Comparison of ENCODE assay signal across 12 mouse cellular contexts in genomic region chr15:78930801-78931426, GRCm38 (mm10). TPM values are rescaled to one million over a fixed set of nuclear protein-coding genes. Genes with fewer than 3 reads are reported as not detected.
A peak's percentile ranks its signal among the peaks of the same experiment; 100 is the strongest.
DNase-seq lines count a peak whose midpoint lies in the region; ATAC-seq and TF ChIP-seq lines count a peak whose summit lies in the region.
"Had no signal": no experiment of that assay in that cellular context is flagged by ENCODE, and none has a peak within 500 bp of the region (broad histone marks: within the 10 kb centered on the region; RNA-seq: fewer than 3 reads in every experiment).

No protein-coding gene starts in this region.

- H3K4me3 ChIP-seq in forebrain, embryonic 11.5 days (ENCODE audit: low read depth, low read length), result no peak overlapping the region
- H3K4me3 ChIP-seq in forebrain, embryonic 12.5 days (replicated peaks), result no peak overlapping the region
- no peak overlapping the region for H3K4me3 ChIP-seq in liver, embryonic 12.5 days
- H3K4me3 ChIP-seq in liver, postnatal 0 days (ENCODE audit: low read depth, low read length), result no peak overlapping the region
- H3K4me3 ChIP-seq in liver, embryonic 13.5 days (replicated peaks), result no peak overlapping the region
- no peak overlapping the region for H3K4me3 ChIP-seq in midbrain, embryonic 10.5 days
- H3K4me3 ChIP-seq: hindbrain, embryonic 13.5 days; neural tube, embryonic 15.5 days had no signal

- H3K4me2 ChIP-seq in forebrain, embryonic 11.5 days (ENCODE audit: low read depth, low read length, severe bottlenecking), result no peak overlapping the region
- no peak overlapping the region for H3K4me2 ChIP-seq in forebrain, embryonic 12.5 days
- no peak overlapping the region for H3K4me2 ChIP-seq in liver, embryonic 12.5 days
- no peak overlapping the region for H3K4me2 ChIP-seq in liver, postnatal 0 days (ENCODE audit: low read depth, low read length)
- H3K4me2 ChIP-seq in liver, embryonic 13.5 days, result no peak overlapping the region
- H3K4me2 ChIP-seq: hindbrain, embryonic 13.5 days; neural tube, embryonic 15.5 days had no signal

- H3K27ac ChIP-seq in forebrain, embryonic 11.5 days (ENCODE audit: low read depth, low read length), result no peak overlapping the region
- no peak overlapping the region for H3K27ac ChIP-seq in forebrain, embryonic 12.5 days
- H3K27ac ChIP-seq in liver, embryonic 12.5 days, result peak overlapping the region; percentile 49
- H3K27ac ChIP-seq in liver, postnatal 0 days (ENCODE audit: low read depth), result no peak overlapping the region
- peak overlapping the region; percentile 66 for H3K27ac ChIP-seq in liver, embryonic 13.5 days
- H3K27ac ChIP-seq in midbrain, embryonic 10.5 days (replicated peaks), result no peak overlapping the region
- H3K27ac ChIP-seq: hindbrain, embryonic 13.5 days; neural tube, embryonic 15.5 days had no signal

- ATAC-seq in forebrain, embryonic 11.5 days (replicated peaks; ENCODE audit: low FRiP score), result no peak
- no peak for ATAC-seq in forebrain, embryonic 12.5 days (ENCODE audit: low FRiP score)
- ATAC-seq in liver, embryonic 12.5 days, result no peak
- ATAC-seq in liver, postnatal 0 days, result no peak
- ATAC-seq in liver, embryonic 13.5 days (ENCODE audit: low read depth), result no peak

- peaks cover 4% of the 10 kb centered on the region; the same call in 1 of the 2 replicates for H3K27me3 ChIP-seq in forebrain, embryonic 11.5 days (ENCODE audit: control insufficient read depth, insufficient read depth, low read length)
- peaks cover 24% of the 10 kb centered on the region for H3K27me3 ChIP-seq in forebrain, embryonic 12.5 days
- H3K27me3 ChIP-seq in liver, embryonic 12.5 days (replicated peaks), result no peaks in the 10 kb centered on the region
- no peaks in the 10 kb centered on the region for H3K27me3 ChIP-seq in liver, postnatal 0 days (ENCODE audit: insufficient read depth, low read length)
- H3K27me3 ChIP-seq in liver, embryonic 13.5 days, result no peaks in the 10 kb centered on the region
- peaks cover 29% of the 10 kb centered on the region for H3K27me3 ChIP-seq in midbrain, embryonic 10.5 days (ENCODE audit: low read depth, poor library complexity, severe bottlenecking)

- H3K4me1 ChIP-seq in forebrain, embryonic 11.5 days (replicated peaks; ENCODE audit: control insufficient read depth, insufficient read depth, low read length), result peaks cover 25% of the 10 kb centered on the region
- peaks cover 34% of the 10 kb centered on the region for H3K4me1 ChIP-seq in forebrain, embryonic 12.5 days
- peaks cover 77% of the 10 kb centered on the region for H3K4me1 ChIP-seq in liver, embryonic 12.5 days
- H3K4me1 ChIP-seq in liver, postnatal 0 days (ENCODE audit: insufficient read depth), result peaks cover 35% of the 10 kb centered on the region
- H3K4me1 ChIP-seq in liver, embryonic 13.5 days (replicated peaks), result peaks cover 84% of the 10 kb centered on the region
- peaks cover 46% of the 10 kb centered on the region for H3K4me1 ChIP-seq in midbrain, embryonic 10.5 days

- TF ChIP-seq CTCF in liver, postnatal 0 days (IDR thresholded peaks at IDR 0.05; ENCODE audit: low read depth), result no peak

- TF ChIP-seq EP300 in liver, postnatal 0 days (IDR thresholded peaks at IDR 0.05; ENCODE audit: low read depth), result no peak

- WGBS in forebrain, embryonic 11.5 days, result 91% methylated on average over 7 of the region's 7 CpGs
- WGBS in forebrain, embryonic 12.5 days, result 91% methylated on average over 7 of the region's 7 CpGs
- 80% methylated on average over 7 of the region's 7 CpGs for WGBS in liver, embryonic 12.5 days (ENCODE audit: insufficient replicate concordance)
- WGBS in liver, postnatal 0 days (ENCODE audit: insufficient replicate concordance), result 89% methylated on average over 7 of the region's 7 CpGs
- WGBS in liver, embryonic 13.5 days (ENCODE audit: insufficient replicate concordance), result 91% methylated on average over 7 of the region's 7 CpGs
- WGBS in midbrain, embryonic 10.5 days, result 89% methylated on average over 7 of the region's 7 CpGs

- no peaks in the 10 kb centered on the region for H3K9me3 ChIP-seq in forebrain, embryonic 11.5 days (ENCODE audit: control insufficient read depth, low read length)
- H3K9me3 ChIP-seq in forebrain, embryonic 12.5 days, result no peaks in the 10 kb centered on the region
- H3K9me3 ChIP-seq in liver, embryonic 12.5 days (replicated peaks), result no peaks in the 10 kb centered on the region
- no peaks in the 10 kb centered on the region for H3K9me3 ChIP-seq in liver, postnatal 0 days (ENCODE audit: low read length)
- H3K9me3 ChIP-seq in liver, embryonic 13.5 days (replicated peaks), result no peaks in the 10 kb centered on the region
- H3K9me3 ChIP-seq in midbrain, embryonic 10.5 days (replicated peaks), result no peaks in the 10 kb centered on the region
- H3K9me3 ChIP-seq: hindbrain, embryonic 13.5 days; neural tube, embryonic 15.5 days had no signal

- DNase-seq in forebrain, embryonic 11.5 days (ENCODE audit: low spot score), result peak; percentile 45
- DNase-seq in liver, postnatal 0 days, result no peak
- DNase-seq in liver, embryonic 13.5 days, result no peak
- DNase-seq in midbrain, embryonic 10.5 days (ENCODE audit: low spot score), result no peak
- DNase-seq in thymus, postnatal 4 days, result no peak
- DNase-seq in gastrocnemius, postnatal 36 days, result no peak
- DNase-seq: cerebellum, adult 2 months; left cerebral cortex, postnatal 4 days had no signal

- no peaks in the 10 kb centered on the region for H3K36me3 ChIP-seq in forebrain, embryonic 11.5 days (ENCODE audit: control insufficient read depth, insufficient read depth, low read length)
- H3K36me3 ChIP-seq in forebrain, embryonic 12.5 days (replicated peaks), result no peaks in the 10 kb centered on the region
- peaks cover 15% of the 10 kb centered on the region for H3K36me3 ChIP-seq in liver, embryonic 12.5 days
- no peaks in the 10 kb centered on the region for H3K36me3 ChIP-seq in liver, postnatal 0 days (replicated peaks; ENCODE audit: insufficient read depth, low read length)
- H3K36me3 ChIP-seq in liver, embryonic 13.5 days, result peaks cover 13% of the 10 kb centered on the region
- no peaks in the 10 kb centered on the region; the same call in 1 of the 2 replicates for H3K36me3 ChIP-seq in midbrain, embryonic 10.5 days
- H3K36me3 ChIP-seq: hindbrain, embryonic 13.5 days; neural tube, embryonic 15.5 days had no signal

- intact Hi-C loops in gastrocnemius, postnatal 36 days (cut with DNase I), result loop anchor here (1.0 kb wide), 1 partner anchor 16 kb away; no protein-coding TSS in a partner anchor

- H3K9ac ChIP-seq in forebrain, embryonic 11.5 days (ENCODE audit: low read length), result no peak overlapping the region
- no peak overlapping the region for H3K9ac ChIP-seq in forebrain, embryonic 12.5 days
- H3K9ac ChIP-seq in liver, embryonic 12.5 days, result no peak overlapping the region
- H3K9ac ChIP-seq in liver, postnatal 0 days (replicated peaks), result no peak overlapping the region
- H3K9ac ChIP-seq in liver, embryonic 13.5 days, result peak overlapping the region; percentile 22; the same call in 1 of the 2 replicates
- H3K9ac ChIP-seq: hindbrain, embryonic 13.5 days; neural tube, embryonic 15.5 days had no signal

RNA-seq across cellular contexts. Expression of gene Nol12, which starts 3.8 kb away (rescaled TPM):
- 56.8 and 62.6 TPM in 2 replicates for polyA plus RNA-seq in forebrain, embryonic 11.5 days (2014; fragmentation: Nextera tagmentation; extraction: Ambion mirVana)
- 53.5 and 56.4 TPM in 2 replicates for polyA plus RNA-seq in forebrain, embryonic 12.5 days (2016; fragmentation: Nextera tagmentation; extraction: Ambion mirVana)
- polyA plus RNA-seq in liver, embryonic 12.5 days (2016; fragmentation: Nextera tagmentation; extraction: Ambion mirVana), result 47.9 and 51.6 TPM in 2 replicates
- 20.3 and 21.5 TPM in 2 replicates for polyA plus RNA-seq in liver, postnatal 0 days (2015; fragmentation: Nextera tagmentation; extraction: Ambion mirVana)
- polyA plus RNA-seq in liver, embryonic 13.5 days (2015; fragmentation: Nextera tagmentation; extraction: Ambion mirVana), result 45.6 and 48.9 TPM in 2 replicates
- polyA plus RNA-seq in midbrain, embryonic 10.5 days (2016; fragmentation: Nextera tagmentation; extraction: Ambion mirVana), result 62.7 and 71.2 TPM in 2 replicates
- total RNA-seq in gastrocnemius, postnatal 36 days (2021), result 10 to 100 TPM; 22.1 to 22.6 TPM

RNA-seq across cellular contexts. Expression of gene Lgals1, which starts 4.4 kb away (rescaled TPM):
- polyA plus RNA-seq in forebrain, embryonic 11.5 days (2014; fragmentation: Nextera tagmentation; extraction: Ambion mirVana), result 279 and 319 TPM in 2 replicates
- polyA plus RNA-seq in forebrain, embryonic 12.5 days (2016; fragmentation: Nextera tagmentation; extraction: Ambion mirVana), result 216 and 321 TPM in 2 replicates
- polyA plus RNA-seq in liver, embryonic 12.5 days (2016; fragmentation: Nextera tagmentation; extraction: Ambion mirVana), result 644 and 660 TPM in 2 replicates
- 93.4 and 102 TPM in 2 replicates for polyA plus RNA-seq in liver, postnatal 0 days (2015; fragmentation: Nextera tagmentation; extraction: Ambion mirVana)
- polyA plus RNA-seq in liver, embryonic 13.5 days (2015; fragmentation: Nextera tagmentation; extraction: Ambion mirVana), result 683 and 710 TPM in 2 replicates
- 341 and 392 TPM in 2 replicates for polyA plus RNA-seq in midbrain, embryonic 10.5 days (2016; fragmentation: Nextera tagmentation; extraction: Ambion mirVana)
- total RNA-seq in gastrocnemius, postnatal 36 days (2021), result 100 to 1,000 TPM; 188 to 289 TPM

RNA-seq across cellular contexts. Expression of gene Triobp, which starts 16.6 kb away (rescaled TPM):
- polyA plus RNA-seq in forebrain, embryonic 11.5 days (2014; fragmentation: Nextera tagmentation; extraction: Ambion mirVana), result 55.9 and 60.1 TPM in 2 replicates
- 40.4 and 46.9 TPM in 2 replicates for polyA plus RNA-seq in forebrain, embryonic 12.5 days (2016; fragmentation: Nextera tagmentation; extraction: Ambion mirVana)
- polyA plus RNA-seq in liver, embryonic 12.5 days (2016; fragmentation: Nextera tagmentation; extraction: Ambion mirVana), result 21.0 and 26.8 TPM in 2 replicates
- polyA plus RNA-seq in liver, postnatal 0 days (2015; fragmentation: Nextera tagmentation; extraction: Ambion mirVana), result 11.9 and 12.7 TPM in 2 replicates
- polyA plus RNA-seq in liver, embryonic 13.5 days (2015; fragmentation: Nextera tagmentation; extraction: Ambion mirVana), result 12.9 and 18.8 TPM in 2 replicates
- polyA plus RNA-seq in midbrain, embryonic 10.5 days (2016; fragmentation: Nextera tagmentation; extraction: Ambion mirVana), result 39.7 and 39.8 TPM in 2 replicates
- 10 to 100 TPM; 35.6 to 42.3 TPM for total RNA-seq in gastrocnemius, postnatal 36 days (2021)

RNA-seq across cellular contexts. Expression of gene Pdxp, which starts 17.2 kb away (rescaled TPM):
- 37.2 and 49.2 TPM in 2 replicates for polyA plus RNA-seq in forebrain, embryonic 11.5 days (2014; fragmentation: Nextera tagmentation; extraction: Ambion mirVana)
- 51.7 and 53.6 TPM in 2 replicates for polyA plus RNA-seq in forebrain, embryonic 12.5 days (2016; fragmentation: Nextera tagmentation; extraction: Ambion mirVana)
- polyA plus RNA-seq in liver, embryonic 12.5 days (2016; fragmentation: Nextera tagmentation; extraction: Ambion mirVana), result 17.1 and 17.4 TPM in 2 replicates
- 1.9 and 2.1 TPM in 2 replicates for polyA plus RNA-seq in liver, postnatal 0 days (2015; fragmentation: Nextera tagmentation; extraction: Ambion mirVana)
- polyA plus RNA-seq in liver, embryonic 13.5 days (2015; fragmentation: Nextera tagmentation; extraction: Ambion mirVana), result 6.9 and 7.4 TPM in 2 replicates
- polyA plus RNA-seq in midbrain, embryonic 10.5 days (2016; fragmentation: Nextera tagmentation; extraction: Ambion mirVana), result 27.3 and 29.8 TPM in 2 replicates
- total RNA-seq in gastrocnemius, postnatal 36 days (2021), result 1 to 10 TPM; 1.9 to 2.0 TPM

RNA-seq across cellular contexts. Expression of gene Sh3bp1, which starts 31.3 kb away (rescaled TPM):
- 15.8 and 17.3 TPM in 2 replicates for polyA plus RNA-seq in forebrain, embryonic 11.5 days (2014; fragmentation: Nextera tagmentation; extraction: Ambion mirVana)
- 10.3 TPM in 2 replicates for polyA plus RNA-seq in forebrain, embryonic 12.5 days (2016; fragmentation: Nextera tagmentation; extraction: Ambion mirVana)
- 34.3 and 39.3 TPM in 2 replicates for polyA plus RNA-seq in liver, embryonic 12.5 days (2016; fragmentation: Nextera tagmentation; extraction: Ambion mirVana)
- polyA plus RNA-seq in liver, postnatal 0 days (2015; fragmentation: Nextera tagmentation; extraction: Ambion mirVana), result 7.4 and 8.2 TPM in 2 replicates
- polyA plus RNA-seq in liver, embryonic 13.5 days (2015; fragmentation: Nextera tagmentation; extraction: Ambion mirVana), result 17.7 and 22.2 TPM in 2 replicates
- 16.5 and 18.7 TPM in 2 replicates for polyA plus RNA-seq in midbrain, embryonic 10.5 days (2016; fragmentation: Nextera tagmentation; extraction: Ambion mirVana)
- total RNA-seq in gastrocnemius, postnatal 36 days (2021), result 1 to 10 TPM; 2.0 to 2.1 TPM

Comparison
In these comparisons a context has a peak if more than half of its experiments do, and no peak if none do; other contexts are left out.
1. H3K27ac ChIP-seq: peak in liver, embryonic 12.5 days (single experiment) and liver, embryonic 13.5 days (single experiment); none in forebrain, embryonic 11.5 days (single experiment), forebrain, embryonic 12.5 days (single experiment), liver, postnatal 0 days (single experiment) and midbrain, embryonic 10.5 days (single experiment).